Mouse (Mus musculus) intestine, embryonic 14.5 days (tissue): Measurements from ENCODE around the gene Rho. TPM values are rescaled to one million over a fixed set of nuclear protein-coding genes. Genes with fewer than 3 reads are reported as not detected.

ENCODE experiments used
- ATAC-seq: fragments of 200-750 bp; cut with Nextera tagmentation; replicated peaks from 2 replicates; pipeline ENCODE4 v1.8.0; 2017; ENCODE audit warnings: low read depth, moderate number of reproducible peaks, moderate TSS enrichment, moderate library complexity; ENCODE audit not compliant: low FRiP score, low TSS enrichment
- DNase-seq: peaks from one replicate; pipeline ENCODE4 v3.0.0-alpha.2; 2018; ENCODE audit warnings: low spot score
- H3K27ac ChIP-seq: fragments of 300-500 bp; sonication (generic); 2 replicates; pipeline ENCODE4 v1.5.1; 2014; ENCODE audit warnings: low read depth, mild to moderate bottlenecking, control low read depth
- H3K27me3 ChIP-seq: fragments of 300-500 bp; sonication (generic); replicated peaks from 2 replicates; pipeline ENCODE4 v1.6.1; 2014; ENCODE audit warnings: low read length, control low read depth; ENCODE audit not compliant: control insufficient read depth, insufficient read depth
- H3K36me3 ChIP-seq: fragments of 300-500 bp; sonication (generic); 2 replicates; pipeline ENCODE4 v1.6.1; 2014; ENCODE audit warnings: low read length, control low read depth; ENCODE audit not compliant: control insufficient read depth, insufficient read depth
- H3K4me1 ChIP-seq: fragments of 300-500 bp; sonication (generic); replicated peaks from 2 replicates; pipeline ENCODE4 v1.6.1; 2014; ENCODE audit warnings: low read length, control low read depth, mixed read lengths; ENCODE audit not compliant: control insufficient read depth, insufficient read depth
- H3K4me2 ChIP-seq: fragments of 300-500 bp; sonication (generic); 2 replicates; pipeline ENCODE4 v1.6.1; 2014; ENCODE audit warnings: low read length
- H3K4me3 ChIP-seq: fragments of 300-500 bp; sonication (generic); 2 replicates; pipeline ENCODE4 v1.5.1; 2014; ENCODE audit warnings: low read depth, low read length, control low read depth, mixed read lengths
- H3K9ac ChIP-seq: fragments of 300-500 bp; sonication (generic); 2 replicates; pipeline ENCODE4 v1.6.1; 2014; ENCODE audit warnings: mild to moderate bottlenecking, low read length
- H3K9me3 ChIP-seq: fragments of 300-500 bp; sonication (generic); 2 replicates; pipeline ENCODE4 v1.6.1; 2016; ENCODE audit warnings: low read length, control low read depth; ENCODE audit not compliant: control insufficient read depth
- WGBS: fragments of 180-500 bp; shearing (Covaris S2); extraction: QIAGEN DNeasy Blood & Tissue Kit; methylation state at CpG from one replicate; pipeline ENCODE4 v1.1.7; 2014; 5-methylcytosine and 5-hydroxymethylcytosine counted together
- polyA plus RNA-seq: library from polyadenylated mRNA; unstranded; fragments of >200 nt; fragmentation: Nextera tagmentation; extraction: Ambion mirVana; gene quantifications from 2 replicates; pipeline ENCODE4 v1.2.1, GENCODE M21; 2014

Gene Rho
- polyA plus RNA-seq, 1 experiment from 2014 or later: not detected

- H3K4me2 ChIP-seq: no peak overlapping the region
- WGBS: 92% methylated on average over 5 of the region's 5 CpGs
Observed at GRCm38 (mm10) chr6:115919876-115920275, 11.7 kb upstream of the Rho start.

DNA sequence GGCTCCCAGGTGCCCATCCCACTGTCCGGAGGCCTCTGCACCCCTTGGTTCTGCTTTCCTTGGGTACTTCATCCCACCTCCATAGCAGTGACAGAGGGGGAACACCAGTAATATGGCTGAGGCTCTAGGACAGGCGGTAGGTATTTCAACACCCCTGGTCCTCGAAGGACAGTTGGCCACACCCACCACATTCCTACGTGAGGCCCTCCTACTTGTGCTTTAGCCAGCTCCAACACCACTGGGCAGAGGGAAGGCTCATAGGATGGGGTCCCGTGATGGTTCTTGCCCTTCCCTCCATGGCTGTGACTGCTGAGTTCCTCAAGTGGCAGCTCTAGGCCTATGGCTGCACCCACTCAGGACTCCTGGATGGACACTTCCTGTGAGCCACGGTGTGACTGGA, 6.7 kb upstream of the Rho start:
- 36% methylated on average over 6 of the region's 6 CpGs for WGBS
- no peak for ATAC-seq
- H3K4me1 ChIP-seq: peaks cover 6% of the 10 kb centered on the region; the same call in 1 of the 2 replicates
- DNase-seq: no peak
- H3K9ac ChIP-seq: no peak overlapping the region
- H3K27me3 ChIP-seq: no peaks in the 10 kb centered on the region
- H3K4me2 ChIP-seq: no peak overlapping the region
- no peak overlapping the region for H3K4me3 ChIP-seq
- H3K27ac ChIP-seq: no peak overlapping the region
- H3K36me3 ChIP-seq: 0 out of 2 replicates have a peak, but pooled peaks cover 3% of the 10 kb centered on the region
- no peaks in the 10 kb centered on the region for H3K9me3 ChIP-seq

More at GRCm38 (mm10) chr6:115919876-115920275, 11.7 kb upstream of the Rho start:
- no peak overlapping the region for H3K9ac ChIP-seq
- ATAC-seq (no peak), DNase-seq (no peak)
- no peak overlapping the region for H3K27ac ChIP-seq
- 0 out of 2 replicates have a peak, but pooled peaks cover 7% of the 10 kb centered on the region for H3K36me3 ChIP-seq
- no peak overlapping the region for H3K4me3 ChIP-seq
- no peaks in the 10 kb centered on the region for H3K27me3 ChIP-seq
- no peaks in the 10 kb centered on the region for H3K9me3 ChIP-seq
- 0 out of 2 replicates have a peak, but pooled peaks cover 5% of the 10 kb centered on the region for H3K4me1 ChIP-seq

DNA sequence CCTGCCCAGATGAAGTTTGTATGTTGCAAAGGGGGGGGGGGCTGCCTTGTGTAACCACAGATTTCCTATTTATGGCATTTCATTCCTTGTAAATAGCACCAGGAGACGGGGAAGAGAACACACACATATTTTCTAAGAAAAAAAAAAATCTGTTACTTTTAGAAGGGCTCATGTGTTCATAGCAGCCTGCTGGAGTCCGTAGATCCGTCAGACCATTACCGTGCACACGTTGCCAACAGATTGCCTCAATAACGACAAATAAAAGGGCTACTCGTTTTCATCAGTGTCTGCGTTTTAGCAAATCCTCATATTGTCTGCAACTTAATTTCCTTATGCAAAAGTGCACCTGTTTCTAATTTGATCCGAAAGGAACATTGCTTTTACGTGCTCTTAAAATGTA, 5.1 kb upstream of the Rho start:
- no peak overlapping the region for H3K9ac ChIP-seq
- H3K9me3 ChIP-seq: no peaks in the 10 kb centered on the region
- no peak for DNase-seq
- WGBS: 83% methylated on average over 10 of the region's 10 CpGs
- no peaks in the 10 kb centered on the region for H3K27me3 ChIP-seq
- H3K27ac ChIP-seq: no peak overlapping the region
- no peaks in the 10 kb centered on the region for H3K36me3 ChIP-seq
- H3K4me2 ChIP-seq: no peak overlapping the region
- no peak overlapping the region for H3K4me3 ChIP-seq
- ATAC-seq: no peak
- H3K4me1 ChIP-seq: peaks cover 11% of the 10 kb centered on the region

DNA sequence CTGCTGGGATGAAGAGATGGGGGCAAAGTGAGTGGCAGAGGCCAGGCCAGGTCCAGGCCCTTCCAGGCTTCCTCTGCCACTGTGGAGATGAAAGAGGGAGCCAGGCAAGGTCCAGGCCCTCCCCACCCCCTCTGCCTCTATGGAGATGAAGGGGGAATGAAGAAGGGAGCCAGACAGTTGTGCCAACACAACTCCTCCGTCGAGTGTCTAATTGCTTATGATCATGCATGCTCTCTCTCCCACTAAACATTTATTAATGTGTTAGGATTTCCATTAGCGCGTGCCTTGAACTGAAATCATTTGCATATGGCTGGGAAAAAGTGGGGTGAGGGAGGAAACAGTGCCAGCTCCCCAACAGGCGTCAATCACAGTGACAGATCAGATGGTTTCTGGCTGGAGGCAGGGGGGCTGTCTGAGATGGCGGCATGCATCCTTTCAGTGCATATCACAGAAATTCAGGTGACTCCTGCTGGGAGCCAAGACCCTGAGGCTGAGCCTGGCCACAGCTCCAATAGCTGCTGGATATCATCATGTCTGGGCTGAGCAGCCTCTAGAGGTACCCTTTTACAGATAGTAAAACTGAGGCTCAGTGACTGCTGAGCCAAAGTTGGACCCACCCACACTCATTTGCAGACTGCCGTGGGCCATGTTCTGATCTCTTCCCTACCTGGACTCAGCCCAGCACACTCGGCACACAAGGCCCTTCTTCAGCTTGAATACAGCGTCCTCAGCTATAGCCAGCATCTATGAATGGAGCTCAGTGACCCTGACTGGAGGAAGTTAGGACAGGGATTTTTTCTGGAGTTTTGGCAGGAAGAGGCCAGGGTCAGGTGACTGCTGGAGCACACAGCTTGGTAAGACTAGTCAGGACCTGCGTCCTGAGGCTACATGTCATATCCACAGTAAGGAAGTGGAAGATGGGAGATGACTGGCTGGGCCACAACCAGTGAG, 4.0 kb upstream of the Rho start:
- H3K9ac ChIP-seq: no peak overlapping the region
- no peaks in the 10 kb centered on the region for H3K27me3 ChIP-seq
- no peak for DNase-seq
- no peak overlapping the region for H3K4me2 ChIP-seq
- H3K36me3 ChIP-seq: no peaks in the 10 kb centered on the region
- no peaks in the 10 kb centered on the region for H3K9me3 ChIP-seq
- 78% methylated on average over 10 of the region's 10 CpGs for WGBS
- H3K27ac ChIP-seq: no peak overlapping the region
- peaks cover 11% of the 10 kb centered on the region for H3K4me1 ChIP-seq
- no peak overlapping the region for H3K4me3 ChIP-seq
- ATAC-seq: no peak

- H3K36me3 ChIP-seq: no peaks in the 10 kb centered on the region
- no peak overlapping the region for H3K27ac ChIP-seq
- H3K4me1 ChIP-seq: peaks cover 6% of the 10 kb centered on the region
- 29% methylated on average over 5 of the region's 5 CpGs for WGBS
- no peak overlapping the region for H3K9ac ChIP-seq
- DNase-seq: no peak
- no peaks in the 10 kb centered on the region for H3K9me3 ChIP-seq
- no peaks in the 10 kb centered on the region for H3K27me3 ChIP-seq
- ATAC-seq: no peak
- no peak overlapping the region for H3K4me2 ChIP-seq
- H3K4me3 ChIP-seq: no peak overlapping the region
Observed at GRCm38 (mm10) chr6:115930018-115930417, 1.5 kb upstream of the Rho start.

- Histone ChIP-seq H3K4me1 (peaks cover 6% of the 10 kb centered on the region), H3K4me3 (no peak overlapping the region), H3K27ac (no peak overlapping the region), H3K4me2 (no peak overlapping the region), H3K36me3 (no peaks in the 10 kb centered on the region), H3K9ac (no peak overlapping the region), H3K9me3 (no peaks in the 10 kb centered on the region), H3K27me3 (no peaks in the 10 kb centered on the region)
- DNase-seq (no peak), ATAC-seq (no peak)
- WGBS: 85% methylated on average over 3 of the region's 3 CpGs
Observed at GRCm38 (mm10) chr6:115932391-115932790, 843 bp downstream of the Rho start.

DNA sequence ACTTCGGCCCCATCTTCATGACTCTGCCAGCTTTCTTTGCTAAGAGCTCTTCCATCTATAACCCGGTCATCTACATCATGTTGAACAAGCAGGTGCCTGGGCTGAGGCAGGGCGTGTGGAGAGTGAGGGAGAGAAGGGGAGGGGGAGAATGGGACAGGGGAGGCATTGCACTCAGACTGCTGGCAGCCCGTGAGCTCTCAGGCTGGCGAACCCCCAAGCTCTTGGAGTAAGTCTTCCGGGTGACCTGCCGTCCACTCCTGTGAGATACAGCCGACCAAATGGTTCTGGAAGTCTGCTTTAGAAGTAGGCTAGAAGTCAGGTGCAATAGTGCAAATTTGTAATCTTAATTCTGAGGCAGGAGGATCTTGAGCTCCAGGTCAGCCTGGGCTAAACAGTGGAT, 4.0 kb downstream of the Rho start:
- Histone ChIP-seq H3K9ac (no peak overlapping the region), H3K4me1 (no peaks in the 10 kb centered on the region), H3K27me3 (no peaks in the 10 kb centered on the region), H3K4me3 (no peak overlapping the region), H3K9me3 (peaks cover 5% of the 10 kb centered on the region; the same call in 1 of the 2 replicates), H3K4me2 (no peak overlapping the region), H3K27ac (no peak overlapping the region), H3K36me3 (no peaks in the 10 kb centered on the region)
- DNase-seq (no peak), ATAC-seq (no peak)
- WGBS: 80% methylated on average over 8 of the region's 8 CpGs

- Histone ChIP-seq H3K4me2 (no peak overlapping the region), H3K36me3 (no peaks in the 10 kb centered on the region), H3K27me3 (no peaks in the 10 kb centered on the region), H3K4me3 (no peak overlapping the region), H3K27ac (no peak overlapping the region), H3K9me3 (peaks cover 5% of the 10 kb centered on the region; the same call in 1 of the 2 replicates), H3K4me1 (peaks cover 15% of the 10 kb centered on the region), H3K9ac (no peak overlapping the region)
- DNase-seq (no peak), ATAC-seq (no peak)
- WGBS: 89% methylated on average over 2 of the region's 2 CpGs
Observed at GRCm38 (mm10) chr6:115938011-115938410, 6.5 kb downstream of the Rho start.
